Mouse (Mus musculus) erythroblast, embryonic 14.5 days (primary cell): ENCODE data around the gene Hoxb1. TPM values are rescaled to one million over a fixed set of nuclear protein-coding genes. Genes with fewer than 3 reads are reported as not detected.

Experiments
- H3K27me3 ChIP-seq: 2 replicates; pipeline ENCODE4 v1.6.1; 2012; ENCODE audit warnings: inconsistent platforms; ENCODE audit not compliant: control insufficient read depth
- H3K36me3 ChIP-seq: 2 replicates; pipeline ENCODE4 v1.6.1; 2012; ENCODE audit warnings: mild to moderate bottlenecking, inconsistent platforms; ENCODE audit not compliant: control insufficient read depth
- H3K4me1 ChIP-seq: 2 replicates; pipeline ENCODE4 v1.6.1; 2012; ENCODE audit warnings: inconsistent platforms; ENCODE audit not compliant: control insufficient read depth
- H3K4me3 ChIP-seq: replicated peaks from 2 replicates; pipeline ENCODE3; 2012; ENCODE audit warnings: moderate library complexity, mild to moderate bottlenecking, inconsistent platforms
- H3K9me3 ChIP-seq: 2 replicates; pipeline ENCODE4 v1.6.1; 2012; ENCODE audit warnings: low read length, inconsistent platforms, mixed read lengths; ENCODE audit not compliant: control insufficient read depth
- GATA1 ChIP-seq: IDR thresholded peaks from 2 replicates; pipeline ENCODE4 v1.6.1; 2012; ENCODE audit warnings: low read length, inconsistent platforms, mixed read lengths
- TAL1 ChIP-seq: IDR thresholded peaks from 3 replicates; pipeline ENCODE4 v1.6.1; 2012; ENCODE audit warnings: low read length, inconsistent platforms, mixed read lengths
- polyA plus RNA-seq: library from polyadenylated mRNA; stranded (reverse); fragments of >175 nt; gene quantifications from 2 replicates; pipeline ENCODE4 v1.2.3, GENCODE M21; 2012

The Hoxb1 gene
- polyA plus RNA-seq, result not detected in 2 replicates

- no peaks in the 10 kb centered on the region for H3K4me1 ChIP-seq
- H3K27me3 ChIP-seq, result peaks cover 76% of the 10 kb centered on the region
- H3K9me3 ChIP-seq, result no peaks in the 10 kb centered on the region
- H3K4me3 ChIP-seq, result no peak within 1 kb of the TSS
- H3K36me3 ChIP-seq, result no peaks in the 10 kb centered on the region
- TF ChIP-seq TAL1 (no peak), GATA1 (no peak)
These were observed at the start of gene Hoxb1 for GRCm38 (mm10) chr11:96365441-96366091. Gene Hoxb1 (plus strand): TSS chr11:96365752.

GRCm38 (mm10) chr11:96316696-96317607 lies 48.6 kb upstream of the Hoxb1 start:
- Histone ChIP-seq H3K36me3 (no peaks in the 10 kb centered on the region), H3K9me3 (no peaks in the 10 kb centered on the region), H3K4me3 (no peak overlapping the region), H3K27me3 (peaks cover 99% of the 10 kb centered on the region), H3K4me1 (no peaks in the 10 kb centered on the region)
- TF ChIP-seq TAL1 (no peak), GATA1 (no peak)

GRCm38 (mm10) chr11:96317608-96318367 lies 47.8 kb upstream of the Hoxb1 start, which contains the start of gene Hoxb4:
Gene Hoxb4 (plus strand): TSS chr11:96318267.
- no peaks in the 10 kb centered on the region for H3K4me1 ChIP-seq
- peak within 1 kb of the TSS; percentile 16 for H3K4me3 ChIP-seq
- H3K27me3 ChIP-seq, result peaks cover 99% of the 10 kb centered on the region
- TF ChIP-seq GATA1 (no peak), TAL1 (no peak)
- H3K9me3 ChIP-seq, result no peaks in the 10 kb centered on the region
- H3K36me3 ChIP-seq, result no peaks in the 10 kb centered on the region

- no peaks in the 10 kb centered on the region for H3K4me1 ChIP-seq
- H3K9me3 ChIP-seq, result no peaks in the 10 kb centered on the region
- TF ChIP-seq TAL1, result no peak
- TF ChIP-seq GATA1, result no peak
- no peaks in the 10 kb centered on the region for H3K36me3 ChIP-seq
- peaks cover 97% of the 10 kb centered on the region for H3K27me3 ChIP-seq
- no peak overlapping the region for H3K4me3 ChIP-seq
These were observed 47.0 kb upstream of the Hoxb1 start for GRCm38 (mm10) chr11:96318368-96319070.

- peaks cover 96% of the 10 kb centered on the region for H3K27me3 ChIP-seq
- no peaks in the 10 kb centered on the region for H3K36me3 ChIP-seq
- no peaks in the 10 kb centered on the region for H3K9me3 ChIP-seq
- H3K4me3 ChIP-seq, result peak overlapping the region; percentile 16
- TF ChIP-seq GATA1 (no peak), TAL1 (no peak)
- H3K4me1 ChIP-seq, result no peaks in the 10 kb centered on the region
These were observed 46.3 kb upstream of the Hoxb1 start for GRCm38 (mm10) chr11:96319071-96319902.

- Histone ChIP-seq H3K27me3 (peaks cover 96% of the 10 kb centered on the region), H3K4me3 (no peak overlapping the region)
These were observed 45.6 kb upstream of the Hoxb1 start for GRCm38 (mm10) chr11:96319910-96320309.

GRCm38 (mm10) chr11:96320688-96321087 lies 44.9 kb upstream of the Hoxb1 start:
- Histone ChIP-seq H3K4me1 (no peaks in the 10 kb centered on the region), H3K27me3 (peaks cover 96% of the 10 kb centered on the region), H3K36me3 (no peaks in the 10 kb centered on the region), H3K4me3 (no peak overlapping the region), H3K9me3 (no peaks in the 10 kb centered on the region)
- TF ChIP-seq GATA1 (no peak), TAL1 (no peak)

More at GRCm38 (mm10) chr11:96319910-96320309, 45.6 kb upstream of the Hoxb1 start:
- Histone ChIP-seq H3K36me3 (no peaks in the 10 kb centered on the region), H3K4me1 (no peaks in the 10 kb centered on the region), H3K9me3 (no peaks in the 10 kb centered on the region)
- TF ChIP-seq TAL1 (no peak), GATA1 (no peak)

GRCm38 (mm10) chr11:96321846-96322245 lies 43.7 kb upstream of the Hoxb1 start:
- no peak overlapping the region for H3K4me3 ChIP-seq
- no peaks in the 10 kb centered on the region for H3K36me3 ChIP-seq
- H3K4me1 ChIP-seq, result no peaks in the 10 kb centered on the region
- no peak for TF ChIP-seq GATA1
- no peak for TF ChIP-seq TAL1
- H3K27me3 ChIP-seq, result peaks cover 96% of the 10 kb centered on the region
- no peaks in the 10 kb centered on the region for H3K9me3 ChIP-seq
